Mouse (Mus musculus) layer of hippocampus, postnatal 25 days (tissue): ENCODE measurements around the gene Tmem175. TPM values are rescaled to one million over a fixed set of nuclear protein-coding genes. Genes with fewer than 3 reads are reported as not detected.

Experiments used
- DNase-seq, 2 experiments: peaks; one replicate each; pipeline ENCODE4 v3.0.0; 2022; ENCODE audit warnings: mixed read lengths in 2 of 2, low spot score in 1 of 2; ENCODE audit errors: extremely low spot score in 1 of 2
- total RNA-seq, 2 experiments: library from RNA; stranded (reverse); gene quantifications; 2 replicates each; pipeline ENCODE4 v1.2.3; 2021

The Tmem175 gene
- total RNA-seq, 2 experiments from 2014 or later = 39.6 to 47.4 TPM

DNA sequence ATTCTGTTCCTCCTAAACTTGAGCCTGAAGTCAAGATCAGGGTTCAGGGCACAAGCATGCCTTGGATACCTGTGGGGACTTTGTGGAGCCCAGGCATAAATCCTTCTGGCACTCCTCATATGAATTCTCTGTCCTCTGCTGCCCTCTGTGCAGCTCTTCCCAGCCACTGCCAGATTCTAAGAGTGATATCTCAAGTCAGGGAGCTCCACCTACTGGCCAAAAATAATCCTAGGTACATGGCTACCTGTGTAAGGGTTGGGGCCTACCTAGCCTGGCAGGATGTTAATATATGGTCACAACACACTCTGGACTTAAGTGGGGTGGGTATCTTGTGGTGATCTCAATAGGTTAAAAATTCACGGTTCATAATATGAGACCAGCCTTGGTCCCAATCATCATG lies 22.3 kb downstream of the Tmem175 start:
- peak in 1 of 2 experiments; percentile 54 for DNase-seq

DNA sequence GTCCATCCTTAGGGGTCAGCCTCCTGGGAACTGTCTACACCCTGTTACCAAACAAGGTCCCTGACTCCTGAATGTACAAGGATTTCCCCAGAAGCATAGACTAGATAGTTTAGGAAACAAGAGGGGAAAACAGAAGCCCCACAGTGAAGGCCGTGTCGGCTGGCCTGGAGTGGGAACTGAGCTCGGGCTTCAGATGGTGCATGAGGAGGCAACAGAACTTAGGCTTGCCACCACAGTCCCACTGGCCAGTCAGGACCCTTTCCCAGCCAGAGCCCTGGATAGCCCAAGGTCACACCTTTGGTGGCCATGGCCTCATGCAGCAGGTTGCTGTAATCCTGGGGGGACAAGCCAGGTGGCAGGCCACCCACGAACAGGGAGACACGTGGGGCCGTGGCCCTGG lies 23.8 kb downstream of the Tmem175 start:
- no peak for DNase-seq

- no peak for DNase-seq
Observed at GRCm38 (mm10) chr5:108654444-108654990, 24.9 kb downstream of the Tmem175 start.

- DNase-seq = no peak
Observed at GRCm38 (mm10) chr5:108655381-108655780, 25.8 kb downstream of the Tmem175 start.

- peak in 1 of 2 experiments; percentile 6 for DNase-seq
Observed at GRCm38 (mm10) chr5:108655891-108656650, 26.5 kb downstream of the Tmem175 start.

GRCm38 (mm10) chr5:108657406-108657805 lies 27.8 kb downstream of the Tmem175 start:
- DNase-seq = no peak

GRCm38 (mm10) chr5:108658611-108659010 lies 29.0 kb downstream of the Tmem175 start:
- no peak for DNase-seq

DNA sequence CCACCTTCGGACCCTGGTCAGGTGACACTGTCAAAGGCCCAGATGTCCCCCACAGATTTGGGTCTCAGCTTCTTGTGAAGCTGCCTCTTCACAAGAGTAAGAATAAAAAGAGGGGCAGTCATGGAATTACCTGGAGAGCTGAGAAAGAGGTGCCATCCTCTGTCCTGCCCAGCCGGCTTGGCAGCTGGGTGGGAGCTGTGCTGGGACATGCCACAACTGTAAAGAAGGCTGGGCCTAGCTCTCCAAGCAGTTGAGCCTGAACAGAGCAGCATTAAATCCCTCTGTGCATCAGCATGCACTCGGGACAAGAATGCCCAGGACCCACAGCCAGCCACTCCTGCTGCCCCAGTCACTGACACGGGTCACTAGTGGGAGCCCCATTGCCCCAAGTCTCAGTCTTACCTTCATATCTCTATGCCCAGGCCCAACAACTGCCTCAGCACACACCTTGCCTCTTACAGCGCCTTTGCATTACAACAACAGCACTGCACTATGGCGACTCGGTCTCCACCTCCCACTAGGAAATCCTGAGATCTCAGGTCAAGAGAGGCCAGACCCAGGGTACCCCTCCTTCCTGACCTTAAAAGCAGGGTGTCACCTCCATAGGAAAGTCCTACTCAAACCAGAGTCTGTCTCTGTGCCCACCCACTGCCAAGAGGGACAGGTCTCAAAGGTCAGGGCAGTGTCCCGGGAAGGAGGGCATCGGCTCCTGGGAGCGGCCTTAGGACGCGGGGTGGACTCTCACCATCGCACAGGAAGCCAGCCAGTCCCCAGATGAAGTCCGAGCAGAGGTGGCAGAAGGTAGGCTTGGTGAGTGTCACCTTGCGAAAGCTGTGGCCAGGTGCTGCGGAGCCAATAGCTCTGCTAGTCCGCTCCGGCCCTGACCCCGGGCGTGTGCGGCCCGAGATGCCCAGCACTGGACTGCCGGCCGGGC lies 30.4 kb downstream of the Tmem175 start, which contains the start of gene Idua:
TSS of gene Idua (plus strand) at position 634 of the 934 bp plus-strand sequence.
- no peak for DNase-seq

- peak; percentile 77 to 85 for DNase-seq
Observed at GRCm38 (mm10) chr5:108660632-108661268, 31.2 kb downstream of the Tmem175 start.

DNA sequence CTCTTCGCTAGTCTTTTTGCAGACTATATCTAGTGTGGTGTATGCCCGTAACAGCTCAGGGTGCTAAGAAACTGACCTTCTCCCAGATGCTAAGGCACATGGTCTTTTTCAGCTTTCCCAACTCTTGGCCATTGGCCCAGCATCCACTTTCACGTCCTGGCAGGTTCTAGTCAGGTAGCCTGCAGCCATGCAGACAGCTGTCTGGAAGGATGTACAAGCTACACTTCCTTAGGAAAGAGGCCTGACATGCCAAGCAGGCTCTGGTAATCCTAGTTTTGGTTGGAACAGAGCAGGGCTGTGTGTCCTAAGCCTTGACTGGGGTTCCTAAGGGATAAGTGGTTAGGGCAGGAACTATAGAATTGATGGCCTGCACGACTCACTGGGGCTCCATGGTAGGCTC lies 33.2 kb downstream of the Tmem175 start:
- no peak for DNase-seq

DNA sequence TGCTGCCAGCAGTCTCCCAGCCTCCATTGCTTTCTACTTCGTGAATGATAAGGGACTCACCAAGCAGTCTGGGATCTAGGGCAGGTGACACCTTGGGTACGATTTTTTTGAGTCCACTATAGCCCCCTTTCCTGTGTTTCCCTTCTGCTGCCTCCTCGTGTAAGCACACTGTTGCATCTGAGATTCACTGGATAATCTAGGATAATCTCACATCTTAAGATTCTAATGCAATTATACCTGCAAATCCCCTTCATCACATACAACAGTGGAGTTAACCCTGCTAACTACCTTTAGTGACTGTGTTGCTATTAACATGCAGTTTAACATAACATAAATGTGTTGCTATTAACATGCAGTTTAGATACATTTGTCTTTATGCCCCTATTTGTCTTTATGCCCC lies 35.5 kb downstream of the Tmem175 start:
- no peak for DNase-seq

- no peak for DNase-seq
Observed at GRCm38 (mm10) chr5:108667370-108667769, 37.8 kb downstream of the Tmem175 start.

- DNase-seq = no peak
Observed at GRCm38 (mm10) chr5:108668387-108668932, 38.9 kb downstream of the Tmem175 start.

DNA sequence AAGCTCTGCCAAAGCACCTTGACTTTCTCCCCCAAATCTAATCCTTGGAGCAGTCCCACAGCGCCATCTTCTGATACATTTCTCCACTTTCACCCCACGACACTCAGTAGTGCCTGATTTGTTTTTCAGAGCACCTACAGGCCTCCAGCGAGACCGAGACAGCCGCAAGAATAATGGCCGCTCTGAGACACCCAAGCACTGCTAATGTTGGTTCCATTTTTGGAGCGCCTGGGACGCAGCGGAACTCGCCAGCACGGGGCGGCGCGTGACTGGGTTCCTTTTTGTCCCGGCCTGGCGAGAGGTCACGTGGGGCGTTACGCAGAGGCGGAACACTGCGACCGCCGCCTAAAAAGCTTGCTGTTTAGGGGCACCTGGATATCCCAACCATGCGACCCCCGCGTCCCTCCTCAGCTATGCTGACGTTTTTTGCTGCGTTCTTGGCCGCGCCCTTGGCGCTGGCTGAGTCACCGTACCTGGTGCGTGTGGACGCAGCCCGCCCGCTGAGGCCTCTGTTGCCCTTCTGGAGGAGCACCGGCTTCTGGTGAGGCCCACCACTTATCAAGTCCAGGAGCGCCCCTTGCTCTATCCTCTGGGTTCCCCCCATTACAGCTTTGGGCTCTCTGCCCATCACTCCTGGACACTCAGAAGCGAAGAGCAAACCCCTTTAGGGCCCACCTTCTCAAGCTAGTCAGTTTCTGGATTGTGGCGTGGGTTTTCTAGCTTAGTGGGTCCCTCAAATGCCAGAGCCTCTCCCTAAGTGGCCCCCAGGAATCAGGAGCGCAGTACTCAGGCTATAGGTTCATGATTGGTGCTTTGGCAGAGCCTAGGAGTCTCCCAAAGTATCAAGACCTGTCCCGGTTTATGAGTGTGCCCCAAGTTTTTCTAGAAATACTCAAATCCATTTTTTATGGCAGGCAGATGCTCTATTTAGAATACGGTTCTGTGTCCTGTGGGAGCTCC lies 39.7 kb downstream of the Tmem175 start, which contains the start of gene Dgkq:
TSS of gene Dgkq (minus strand) at position 696 of the 960 bp plus-strand sequence.
- peak; percentile 70 to 74 for DNase-seq

DNA sequence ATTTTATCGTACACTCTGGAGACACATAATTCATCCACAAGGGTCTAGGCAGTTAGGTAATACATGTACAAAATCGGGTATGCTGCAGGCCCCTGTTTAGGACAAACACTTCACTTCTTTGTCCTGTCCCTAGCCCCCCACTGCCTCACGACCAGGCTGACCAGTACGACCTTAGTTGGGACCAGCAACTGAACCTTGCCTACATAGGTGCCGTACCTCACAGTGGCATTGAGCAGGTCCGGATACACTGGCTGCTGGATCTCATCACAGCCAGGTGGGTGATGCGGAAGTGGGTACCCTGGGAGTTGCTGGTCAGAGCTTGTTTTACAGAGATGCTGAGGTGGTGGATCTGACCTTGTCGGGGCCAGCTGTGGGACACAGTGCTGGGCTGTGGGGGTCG lies 40.4 kb downstream of the Tmem175 start:
- no peak for DNase-seq

DNA sequence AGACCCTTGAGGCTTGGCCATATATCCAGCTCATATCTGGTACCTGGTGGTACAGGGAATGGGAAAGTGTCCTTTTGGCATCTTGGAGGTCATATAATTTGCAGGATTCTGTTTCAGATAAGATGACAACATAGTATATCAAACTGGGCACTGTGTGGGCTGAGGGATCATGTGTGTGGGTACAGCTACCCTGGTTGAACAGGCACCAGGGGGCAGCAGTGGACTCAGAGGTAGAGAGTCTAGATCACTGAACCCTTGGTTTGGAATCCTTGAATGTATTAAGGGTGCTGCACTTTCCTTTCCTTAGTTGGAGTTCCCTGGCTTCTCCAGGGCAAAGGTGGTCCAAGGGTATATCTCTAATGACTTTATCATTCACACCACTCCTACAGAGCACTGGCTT lies 41.2 kb downstream of the Tmem175 start:
- peak in 1 of 2 experiments; percentile 65 for DNase-seq

DNA sequence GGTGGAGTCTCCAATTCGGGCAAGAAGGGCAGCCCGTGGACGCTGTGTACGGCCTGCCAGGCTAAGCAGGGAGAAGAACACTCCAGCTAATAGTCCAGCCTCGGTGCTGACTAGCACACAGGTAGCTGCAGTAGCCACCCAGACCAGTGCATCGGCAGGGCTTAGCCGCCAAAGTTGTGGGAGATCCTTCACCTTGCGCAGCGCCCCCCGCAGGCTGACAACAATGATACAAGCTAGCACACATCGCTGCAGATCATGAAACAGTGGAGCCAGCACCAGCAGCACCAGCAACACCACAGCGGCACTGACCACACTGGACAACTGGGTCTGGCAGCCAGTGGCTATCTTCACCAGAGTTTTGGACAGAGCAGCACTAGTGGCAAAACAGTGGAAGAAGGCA lies 42.2 kb downstream of the Tmem175 start:
- DNase-seq = no peak

GRCm38 (mm10) chr5:108674624-108675023 lies 45.1 kb downstream of the Tmem175 start:
- no peak for DNase-seq

DNA sequence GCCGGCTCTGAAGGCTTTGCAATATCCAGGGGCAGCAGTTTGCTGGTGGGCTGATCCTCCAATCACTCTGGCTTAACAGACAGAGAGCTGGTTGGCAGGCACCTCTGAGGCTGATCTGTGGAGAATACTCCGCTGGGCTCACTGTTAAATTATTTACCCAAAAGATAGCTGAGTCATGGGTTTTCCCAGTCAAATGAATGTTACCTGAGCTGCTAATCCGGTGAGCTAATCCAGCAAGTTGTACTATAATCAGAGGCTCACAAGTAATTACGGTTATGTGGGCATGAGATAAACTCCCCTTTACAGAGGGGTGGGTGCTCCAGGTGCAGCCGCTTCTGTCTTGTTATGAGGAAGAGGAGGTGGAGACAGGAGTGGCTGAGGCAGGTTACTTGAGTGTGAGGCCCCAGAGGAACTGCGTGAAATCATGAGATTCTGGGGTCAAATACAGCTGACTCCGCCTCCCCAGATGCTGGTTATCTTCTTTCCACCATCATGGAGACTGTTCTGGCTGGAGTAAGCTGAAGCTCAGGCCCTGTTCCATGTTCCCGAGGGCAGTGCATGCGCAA lies 45.8 kb downstream of the Tmem175 start, which contains the start of gene Slc26a1:
TSS of gene Slc26a1 (minus strand) at position 319 of the 566 bp plus-strand sequence.
- DNase-seq = no peak
